Mouse (Mus musculus): ENCODE data around the gene Mtmr14. TPM values are rescaled to one million over a fixed set of nuclear protein-coding genes. Genes with fewer than 3 reads are reported as not detected.
A peak's percentile ranks its signal among the peaks of the same experiment; 100 is the strongest.

The Mtmr14 gene
- 23.1 and 26.1 TPM in 2 replicates for polyA plus RNA-seq (2015; fragmentation: Nextera tagmentation; extraction: Ambion mirVana)

DNA sequence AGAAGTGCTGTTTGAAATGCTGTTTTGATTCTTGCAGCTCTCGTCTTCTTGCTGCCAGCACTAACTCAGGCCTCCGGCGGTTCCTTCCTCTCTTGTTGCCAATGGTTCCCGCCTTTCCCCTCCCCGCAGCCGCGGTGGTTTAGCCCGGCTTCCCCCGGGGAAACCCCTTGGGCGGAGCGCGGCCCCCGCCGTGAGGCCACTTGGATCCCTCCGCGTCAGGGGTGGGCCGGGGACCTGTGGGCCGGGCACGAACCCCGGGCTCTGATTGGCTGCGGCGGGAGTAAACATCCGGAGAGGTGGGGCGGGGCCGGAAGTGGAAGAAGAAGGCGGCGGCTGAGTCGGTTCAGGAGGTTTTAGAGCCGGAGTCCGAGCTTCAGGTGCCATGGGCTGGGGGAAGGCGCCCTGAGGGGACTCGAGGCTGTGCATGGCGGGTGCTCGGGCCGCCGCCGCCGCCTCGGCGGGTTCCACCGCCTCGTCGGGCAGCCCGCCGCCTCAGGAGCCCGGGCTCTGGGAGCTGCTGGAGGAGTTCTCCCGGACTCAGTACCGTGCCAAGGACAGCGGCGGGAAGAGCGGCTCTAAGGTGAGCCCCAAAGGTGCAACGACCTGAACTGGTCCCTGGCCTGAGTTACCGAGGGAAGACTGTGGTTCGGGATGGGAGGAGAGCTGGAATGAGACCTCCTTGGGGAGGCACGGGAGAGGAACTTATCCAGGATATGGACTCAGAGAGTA, at the start of gene Mtmr14:
TSS of gene Mtmr14 (plus strand) at position 302 of the 729 bp plus-strand sequence.
- Histone ChIP-seq H3K4me1 (ENCODE audit: control insufficient read depth, insufficient read depth, low read length) (peaks cover 12% of the 10 kb centered on the region), H3K27ac (ENCODE audit: low read length) (peak within 1 kb of the TSS; percentile 61), H3K27me3 (ENCODE audit: control insufficient read depth, insufficient read depth, low read length) (no peaks in the 10 kb centered on the region), H3K9me3 (replicated peaks; ENCODE audit: control insufficient read depth, low read length) (no peaks in the 10 kb centered on the region), H3K36me3 (ENCODE audit: control insufficient read depth, insufficient read depth) (peaks cover 14% of the 10 kb centered on the region; the same call in 1 of the 2 replicates), H3K4me3 (ENCODE audit: low read length) (peak within 1 kb of the TSS; percentile 98), H3K4me2 (ENCODE audit: low read depth, low read length) (peak within 1 kb of the TSS; percentile 83), H3K9ac (ENCODE audit: low read length) (peak within 1 kb of the TSS; percentile 96)
- ATAC-seq (replicated peaks; ENCODE audit: extremely low read depth, insufficient read depth, low FRiP score) = peak; percentile 100
- WGBS = under 1% methylated on average over 55 of the region's 55 CpGs

DNA sequence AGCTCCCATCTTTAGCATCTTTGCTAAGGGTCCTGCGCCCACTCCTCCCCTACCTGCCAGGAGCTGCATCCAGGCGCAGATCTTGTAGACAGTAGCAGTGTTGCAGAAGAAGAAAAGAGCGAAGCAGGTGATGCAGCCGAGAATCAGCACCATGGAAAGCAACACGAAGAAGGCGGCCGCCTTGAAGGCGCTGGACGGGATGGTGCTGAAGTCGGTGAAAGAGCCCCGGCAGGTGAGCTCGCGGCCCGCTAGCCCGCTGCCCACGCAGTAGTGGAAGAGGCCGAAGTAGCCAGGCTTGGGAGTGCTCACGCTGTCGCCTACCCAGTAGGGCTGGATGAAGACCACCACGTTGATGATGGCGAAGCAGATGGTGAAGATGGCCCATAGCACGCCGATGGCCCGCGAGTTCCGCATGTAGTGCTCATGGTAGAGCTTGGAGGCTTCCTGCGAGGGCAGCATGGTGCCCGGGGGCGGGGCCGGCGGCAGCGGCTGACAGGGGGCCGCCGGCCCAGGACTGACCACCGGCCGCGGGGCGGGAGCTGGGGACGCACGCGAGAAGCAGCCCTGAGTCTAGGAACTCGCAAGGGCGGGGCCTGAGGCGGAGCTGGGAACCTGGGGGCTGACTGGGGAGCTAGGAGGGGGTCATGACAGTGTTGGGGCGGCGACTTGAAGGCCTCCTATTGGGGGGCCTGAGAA, 43.7 kb upstream of the Mtmr14 start:
- H3K9me3 ChIP-seq (replicated peaks; ENCODE audit: control insufficient read depth, low read length) = no peaks in the 10 kb centered on the region
- H3K36me3 ChIP-seq (ENCODE audit: control insufficient read depth, insufficient read depth) = no peaks in the 10 kb centered on the region
- no peak overlapping the region for H3K27ac ChIP-seq (ENCODE audit: low read length)
- H3K9ac ChIP-seq (ENCODE audit: low read length) = no peak overlapping the region
- no peak for ATAC-seq (replicated peaks; ENCODE audit: extremely low read depth, insufficient read depth, low FRiP score)
- H3K4me3 ChIP-seq (ENCODE audit: low read length) = no peak overlapping the region; the same call in 1 of the 2 replicates
- H3K4me2 ChIP-seq (ENCODE audit: low read depth, low read length) = 0 out of 2 replicates have a peak overlapping the region, but pooled peaks have one; percentile 9
- H3K27me3 ChIP-seq (ENCODE audit: control insufficient read depth, insufficient read depth, low read length) = peaks cover 48% of the 10 kb centered on the region
- WGBS = 3% methylated on average over 46 of the region's 46 CpGs
- H3K4me1 ChIP-seq (ENCODE audit: control insufficient read depth, insufficient read depth, low read length) = peaks cover 4% of the 10 kb centered on the region

DNA sequence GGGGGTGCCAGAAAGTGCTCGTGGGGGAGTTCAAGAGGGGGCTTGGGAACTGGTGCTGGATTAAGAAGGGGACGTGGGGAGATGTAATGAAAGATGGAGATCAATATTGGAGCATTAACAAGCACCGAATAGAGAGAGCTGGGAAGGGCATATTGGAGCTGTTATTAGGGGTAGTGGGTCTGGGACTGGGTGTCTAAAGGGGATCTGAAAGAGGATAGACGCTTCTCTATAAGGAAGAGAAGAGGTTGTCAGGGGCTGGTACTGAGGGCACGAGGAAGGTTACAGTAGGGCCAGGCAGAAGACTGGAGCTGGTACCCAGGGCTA, 43.2 kb upstream of the Mtmr14 start:
- 6% methylated on average over 5 of the region's 5 CpGs for WGBS
- ATAC-seq (replicated peaks; ENCODE audit: extremely low read depth, insufficient read depth, low FRiP score) = no peak
- peak overlapping the region; percentile 74 for H3K4me2 ChIP-seq (ENCODE audit: low read depth, low read length)
- no peaks in the 10 kb centered on the region for H3K9me3 ChIP-seq (replicated peaks; ENCODE audit: control insufficient read depth, low read length)
- peak overlapping the region; percentile 52 for H3K4me3 ChIP-seq (ENCODE audit: low read length)
- H3K36me3 ChIP-seq (ENCODE audit: control insufficient read depth, insufficient read depth) = no peaks in the 10 kb centered on the region
- H3K27me3 ChIP-seq (ENCODE audit: control insufficient read depth, insufficient read depth, low read length) = peaks cover 48% of the 10 kb centered on the region
- no peak overlapping the region for H3K9ac ChIP-seq (ENCODE audit: low read length)
- H3K27ac ChIP-seq (ENCODE audit: low read length) = no peak overlapping the region
- H3K4me1 ChIP-seq (ENCODE audit: control insufficient read depth, insufficient read depth, low read length) = peaks cover 4% of the 10 kb centered on the region

DNA sequence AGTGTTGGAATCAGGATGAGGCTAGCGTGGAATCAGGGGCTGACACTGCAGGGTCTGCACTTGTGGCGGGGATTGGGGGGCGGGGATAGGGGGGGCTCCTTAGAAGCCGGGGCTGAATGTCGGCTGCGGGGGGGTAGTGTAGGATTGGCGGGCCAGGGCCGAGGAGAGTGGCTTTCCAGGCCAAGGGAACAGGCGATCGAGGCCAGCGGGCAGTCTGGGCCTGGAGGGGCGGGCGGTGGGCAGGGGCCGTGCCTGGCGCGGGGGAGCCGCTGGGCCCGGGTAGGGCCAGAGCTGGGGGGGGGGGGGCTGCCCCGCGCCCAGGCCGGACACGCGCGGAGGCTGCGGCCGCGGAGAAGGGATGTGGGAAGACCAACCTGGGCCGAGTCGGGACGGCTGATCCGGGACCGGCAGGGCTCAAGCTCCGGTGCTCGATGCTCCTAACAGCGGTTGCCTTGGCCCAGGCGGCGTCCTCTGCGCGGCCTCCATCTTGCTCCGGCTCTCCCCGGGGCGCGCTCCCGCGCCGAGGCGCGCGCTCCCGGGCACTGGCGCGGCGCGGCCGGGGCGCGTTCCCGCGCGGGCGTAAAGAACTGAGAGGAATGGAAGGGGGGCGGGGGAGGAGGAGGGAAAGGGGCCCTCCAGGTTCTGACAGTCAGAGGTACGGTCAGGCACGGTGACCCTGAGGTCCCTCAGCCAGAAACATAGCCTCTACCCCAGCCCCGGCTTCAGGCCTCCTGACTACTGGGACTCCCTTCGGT, 42.6 kb upstream of the Mtmr14 start, which contains the start of gene Lhfpl4:
TSS of gene Lhfpl4 (minus strand) at position 544 of the 755 bp plus-strand sequence.
- Histone ChIP-seq H3K9ac (ENCODE audit: low read length) (no peak within 1 kb of the TSS), H3K36me3 (ENCODE audit: control insufficient read depth, insufficient read depth) (no peaks in the 10 kb centered on the region), H3K9me3 (replicated peaks; ENCODE audit: control insufficient read depth, low read length) (no peaks in the 10 kb centered on the region), H3K4me3 (ENCODE audit: low read length) (peak within 1 kb of the TSS; percentile 52), H3K27me3 (ENCODE audit: control insufficient read depth, insufficient read depth, low read length) (peaks cover 48% of the 10 kb centered on the region), H3K4me1 (ENCODE audit: control insufficient read depth, insufficient read depth, low read length) (peaks cover 4% of the 10 kb centered on the region), H3K27ac (ENCODE audit: low read length) (no peak within 1 kb of the TSS), H3K4me2 (ENCODE audit: low read depth, low read length) (peak within 1 kb of the TSS; percentile 74)
- 2% methylated on average over 41 of the region's 66 CpGs for WGBS
- ATAC-seq (replicated peaks; ENCODE audit: extremely low read depth, insufficient read depth, low FRiP score) = no peak

DNA sequence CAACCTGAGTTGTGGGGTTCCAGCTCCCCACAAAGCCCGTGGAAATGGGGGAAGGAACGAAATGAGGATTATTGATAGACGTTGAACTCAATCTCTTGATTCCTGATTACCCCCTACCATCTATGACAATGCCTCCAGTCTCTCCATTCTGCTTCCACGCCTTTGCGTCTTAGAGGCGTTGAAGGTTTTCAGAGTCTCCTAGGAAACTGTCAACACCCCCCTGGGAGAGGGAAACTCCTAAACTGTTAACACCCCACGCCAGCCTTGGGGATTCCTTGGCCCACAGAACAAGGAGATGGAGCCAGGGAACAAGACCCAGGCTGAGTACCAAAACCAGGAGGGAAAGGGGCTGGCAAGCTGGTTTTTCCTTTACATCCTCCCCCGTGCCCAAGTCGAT, 42.0 kb upstream of the Mtmr14 start:
- H3K4me1 ChIP-seq (ENCODE audit: control insufficient read depth, insufficient read depth, low read length) = peaks cover 4% of the 10 kb centered on the region
- no peaks in the 10 kb centered on the region for H3K36me3 ChIP-seq (ENCODE audit: control insufficient read depth, insufficient read depth)
- ATAC-seq (replicated peaks; ENCODE audit: extremely low read depth, insufficient read depth, low FRiP score) = no peak
- peaks cover 48% of the 10 kb centered on the region for H3K27me3 ChIP-seq (ENCODE audit: control insufficient read depth, insufficient read depth, low read length)
- peak overlapping the region; percentile 52; the same call in 1 of the 2 replicates for H3K4me3 ChIP-seq (ENCODE audit: low read length)
- no peak overlapping the region for H3K9ac ChIP-seq (ENCODE audit: low read length)
- H3K27ac ChIP-seq (ENCODE audit: low read length) = no peak overlapping the region
- no peaks in the 10 kb centered on the region for H3K9me3 ChIP-seq (replicated peaks; ENCODE audit: control insufficient read depth, low read length)
- no peak overlapping the region; the same call in 1 of the 2 replicates for H3K4me2 ChIP-seq (ENCODE audit: low read depth, low read length)
- 15% methylated on average over 9 of the region's 9 CpGs for WGBS

DNA sequence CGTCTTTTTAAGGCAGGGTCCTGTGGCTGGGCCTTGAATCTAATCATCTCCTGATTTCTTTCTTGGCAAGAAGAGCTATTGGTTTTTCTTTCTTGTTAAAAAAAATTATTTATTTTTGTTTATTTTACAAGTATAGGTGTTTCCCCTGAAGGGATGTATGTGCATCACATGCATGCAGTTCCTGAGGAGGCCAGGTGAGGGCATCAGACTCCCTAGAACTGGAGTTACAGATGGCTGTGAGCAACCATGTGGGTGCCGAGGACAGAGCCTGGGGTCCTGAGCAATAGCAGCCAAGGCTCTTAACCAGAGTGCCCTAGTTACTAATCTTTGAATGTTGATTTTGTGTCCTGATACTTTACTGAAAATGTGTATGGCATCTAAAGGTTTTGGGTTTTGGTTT, 21.4 kb upstream of the Mtmr14 start:
- H3K4me3 ChIP-seq (ENCODE audit: low read length) = no peak overlapping the region
- peaks cover 3% of the 10 kb centered on the region; the same call in 1 of the 2 replicates for H3K9me3 ChIP-seq (replicated peaks; ENCODE audit: control insufficient read depth, low read length)
- H3K4me2 ChIP-seq (ENCODE audit: low read depth, low read length) = no peak overlapping the region
- no peaks in the 10 kb centered on the region for H3K27me3 ChIP-seq (ENCODE audit: control insufficient read depth, insufficient read depth, low read length)
- no peaks in the 10 kb centered on the region for H3K4me1 ChIP-seq (ENCODE audit: control insufficient read depth, insufficient read depth, low read length)
- no peak overlapping the region for H3K27ac ChIP-seq (ENCODE audit: low read length)
- H3K36me3 ChIP-seq (ENCODE audit: control insufficient read depth, insufficient read depth) = no peaks in the 10 kb centered on the region
- 57% methylated on average over 2 of the region's 2 CpGs for WGBS
- H3K9ac ChIP-seq (ENCODE audit: low read length) = no peak overlapping the region
- no peak for ATAC-seq (replicated peaks; ENCODE audit: extremely low read depth, insufficient read depth, low FRiP score)

DNA sequence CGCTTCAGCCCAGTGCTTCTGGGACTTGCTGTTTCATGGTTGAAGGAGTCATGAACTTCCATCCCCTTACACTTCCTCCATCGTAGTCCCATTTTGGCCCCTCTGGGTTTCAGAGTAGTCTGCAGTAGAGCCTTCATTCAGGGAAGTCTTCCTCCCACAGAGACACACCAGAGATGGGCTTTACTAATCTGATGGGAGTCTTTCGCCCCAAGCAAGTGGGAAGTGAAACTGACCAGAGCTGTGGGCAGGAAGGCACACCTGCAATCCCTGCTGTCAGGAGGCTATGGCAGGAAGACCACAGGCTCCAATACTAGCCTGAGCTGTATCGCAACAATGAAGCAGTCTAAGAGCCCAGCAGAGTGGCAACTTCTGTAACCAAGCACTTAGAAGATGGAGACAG, 11.8 kb upstream of the Mtmr14 start:
- WGBS = 66% methylated on average over 4 of the region's 4 CpGs
- no peak overlapping the region for H3K4me3 ChIP-seq (ENCODE audit: low read length)
- no peak for ATAC-seq (replicated peaks; ENCODE audit: extremely low read depth, insufficient read depth, low FRiP score)

DNA sequence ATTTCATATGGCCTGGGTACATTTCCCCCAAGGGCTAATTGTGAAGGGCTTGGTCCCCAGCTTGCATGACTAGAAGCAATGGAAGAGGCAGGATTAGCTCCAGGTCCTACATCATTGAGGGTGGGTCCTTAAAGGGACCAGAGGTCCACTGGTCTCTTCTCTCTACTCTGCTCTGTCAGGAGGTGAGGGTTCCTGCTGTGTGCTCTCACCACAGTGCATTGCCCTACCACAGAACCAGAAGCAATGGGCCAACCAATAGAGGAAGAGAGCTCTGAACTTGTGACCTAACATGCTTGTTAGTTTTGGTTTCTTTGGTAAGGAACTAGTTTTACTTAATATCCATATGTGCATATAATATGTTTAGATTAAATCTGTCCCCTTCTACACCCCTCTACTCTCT, 10.9 kb upstream of the Mtmr14 start:
- H3K4me3 ChIP-seq (ENCODE audit: low read length) = no peak overlapping the region
- no peak for ATAC-seq (replicated peaks; ENCODE audit: extremely low read depth, insufficient read depth, low FRiP score)
- no peak overlapping the region for H3K27ac ChIP-seq (ENCODE audit: low read length)
- no peak overlapping the region for H3K4me2 ChIP-seq (ENCODE audit: low read depth, low read length)
- no peak overlapping the region for H3K9ac ChIP-seq (ENCODE audit: low read length)
- no peaks in the 10 kb centered on the region for H3K27me3 ChIP-seq (ENCODE audit: control insufficient read depth, insufficient read depth, low read length)
- H3K36me3 ChIP-seq (ENCODE audit: control insufficient read depth, insufficient read depth) = no peaks in the 10 kb centered on the region
- no peaks in the 10 kb centered on the region for H3K4me1 ChIP-seq (ENCODE audit: control insufficient read depth, insufficient read depth, low read length)
- no peaks in the 10 kb centered on the region for H3K9me3 ChIP-seq (replicated peaks; ENCODE audit: control insufficient read depth, low read length)

More for the DNA sequence above, 11.8 kb upstream of the Mtmr14 start:
- no peak overlapping the region for H3K9ac ChIP-seq (ENCODE audit: low read length)
- no peak overlapping the region for H3K4me2 ChIP-seq (ENCODE audit: low read depth, low read length)
- H3K36me3 ChIP-seq (ENCODE audit: control insufficient read depth, insufficient read depth) = no peaks in the 10 kb centered on the region
- no peaks in the 10 kb centered on the region for H3K27me3 ChIP-seq (ENCODE audit: control insufficient read depth, insufficient read depth, low read length)
- H3K9me3 ChIP-seq (replicated peaks; ENCODE audit: control insufficient read depth, low read length) = no peaks in the 10 kb centered on the region
- no peaks in the 10 kb centered on the region for H3K4me1 ChIP-seq (ENCODE audit: control insufficient read depth, insufficient read depth, low read length)
- no peak overlapping the region for H3K27ac ChIP-seq (ENCODE audit: low read length)

Measured in heart, embryonic 16.5 days (tissue).